Mouse (Mus musculus): ENCODE measurements at regions not wholly inside any gene's neighbourhood (a gene's known extent, or its start where the extent isn't known, plus 50 kb on each side); places are given as distances from the start of the nearest gene placed in this dataset.

DNA sequence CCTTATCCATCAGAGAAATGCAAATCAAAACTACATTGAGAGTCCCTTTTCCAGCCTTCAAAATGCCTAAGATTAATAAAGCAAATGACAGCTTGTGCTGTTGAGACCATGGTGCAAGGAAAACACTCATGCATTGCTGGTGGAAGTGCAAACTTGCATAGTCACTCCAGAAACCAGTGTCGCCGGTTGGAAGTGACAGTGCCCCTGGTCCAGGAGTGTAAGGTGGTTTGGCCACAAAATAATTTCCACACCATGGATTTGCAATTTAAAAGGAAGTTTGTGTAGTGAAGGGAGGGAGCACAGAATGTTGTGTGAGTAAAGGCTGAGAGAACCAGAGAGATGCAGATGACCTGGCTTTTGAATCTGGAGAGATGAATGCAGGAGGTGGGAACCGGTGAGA, 52.4 kb upstream of the Mad2l1 start:
- TF ChIP-seq GATA1 (IDR thresholded peaks at IDR 0.05; ENCODE audit: low read length), result no peak
- no peak overlapping the region for H3K4me3 ChIP-seq (replicated peaks)
- H3K36me3 ChIP-seq (ENCODE audit: control insufficient read depth), result no peaks in the 10 kb centered on the region
- no peaks in the 10 kb centered on the region for H3K27me3 ChIP-seq (ENCODE audit: control insufficient read depth)
- no peaks in the 10 kb centered on the region for H3K9me3 ChIP-seq (ENCODE audit: control insufficient read depth, low read length)
- no peaks in the 10 kb centered on the region for H3K4me1 ChIP-seq (ENCODE audit: control insufficient read depth)

Data from erythroblast, embryonic 14.5 days (primary cell).